Mouse (Mus musculus): ENCODE results near the gene Plg.

- no peak for TF ChIP-seq CTCF (IDR thresholded peaks at IDR 0.05; ENCODE audit: low read depth, low read length)
- no peak for TF ChIP-seq POLR2A (IDR thresholded peaks at IDR 0.05; ENCODE audit: extremely low read depth, insufficient read depth, low read length)
Measured at GRCm38 (mm10) chr17:12415031-12415735, 36.8 kb downstream of the Plg start.
